Mouse (Mus musculus) kidney, embryonic 16.5 days (tissue): Measurements from ENCODE around the gene Msln. TPM values are rescaled to one million over a fixed set of nuclear protein-coding genes. Genes with fewer than 3 reads are reported as not detected.

ENCODE experiments used
- ATAC-seq: fragments of 200-750 bp; cut with Nextera tagmentation; 2 replicates; pipeline ENCODE4 v1.8.0; 2017; ENCODE audit warnings: moderate TSS enrichment; ENCODE audit not compliant: low FRiP score, low TSS enrichment
- H3K27ac ChIP-seq: fragments of 300-500 bp; sonication (generic); 2 replicates; pipeline ENCODE4 v1.5.1; 2014; ENCODE audit warnings: low read length
- H3K27me3 ChIP-seq: fragments of 300-500 bp; sonication (generic); 2 replicates; pipeline ENCODE4 v1.6.1; 2014; ENCODE audit warnings: low read length, control low read depth, mixed read lengths; ENCODE audit not compliant: insufficient read depth
- H3K36me3 ChIP-seq: fragments of 300-500 bp; sonication (generic); 2 replicates; pipeline ENCODE4 v1.6.1; 2014; ENCODE audit warnings: low read length, control low read depth, mixed read lengths; ENCODE audit not compliant: insufficient read depth
- H3K4me1 ChIP-seq: fragments of 300-500 bp; sonication (generic); 2 replicates; pipeline ENCODE4 v1.6.1; 2014; ENCODE audit warnings: low read length, control low read depth, mixed read lengths; ENCODE audit not compliant: insufficient read depth
- H3K4me2 ChIP-seq: fragments of 300-500 bp; sonication (generic); replicated peaks from 2 replicates; pipeline ENCODE4 v1.6.1; 2014; ENCODE audit warnings: low read depth, low read length
- H3K4me3 ChIP-seq: fragments of 300-500 bp; sonication (generic); 2 replicates; pipeline ENCODE4 v1.5.1; 2014; ENCODE audit warnings: mild to moderate bottlenecking, low read length
- H3K9ac ChIP-seq: fragments of 300-500 bp; sonication (generic); replicated peaks from 2 replicates; pipeline ENCODE4 v1.6.1; 2014; ENCODE audit warnings: low read length
- H3K9me3 ChIP-seq: fragments of 300-500 bp; sonication (generic); 2 replicates; pipeline ENCODE4 v1.6.1; 2016; ENCODE audit warnings: low read length, control low read depth
- WGBS: fragments of 180-500 bp; shearing (Covaris S2); extraction: QIAGEN DNeasy Blood & Tissue Kit; methylation state at CpG from one replicate; pipeline ENCODE4 v1.1.7; 2014; 5-methylcytosine and 5-hydroxymethylcytosine counted together
- polyA plus RNA-seq: library from polyadenylated mRNA; unstranded; fragments of >200 nt; fragmentation: Nextera tagmentation; extraction: Ambion mirVana; gene quantifications from 2 replicates; pipeline ENCODE4 v1.2.1, GENCODE M21; 2015

Gene Msln
- polyA plus RNA-seq, 1 experiment from 2014 or later, result 7.8 TPM

DNA sequence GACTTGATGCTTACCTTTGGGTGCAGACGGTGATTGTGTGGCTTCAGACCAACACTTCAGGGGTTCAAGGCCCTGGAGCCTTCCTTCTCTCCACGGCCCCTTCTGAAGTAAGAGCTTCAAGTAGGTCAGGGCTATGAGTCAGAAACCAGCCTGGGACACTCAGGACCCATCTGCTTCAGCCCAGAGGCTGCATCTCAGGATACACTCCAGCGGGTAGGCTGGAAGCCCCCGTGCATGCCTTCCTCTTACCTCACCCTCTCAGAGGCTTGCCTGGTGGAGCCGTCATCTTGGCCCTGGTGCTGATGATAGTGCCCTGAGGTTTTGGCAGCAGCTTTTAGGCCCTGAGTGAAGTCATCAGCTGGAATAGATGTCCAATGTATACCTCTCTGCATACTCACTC, 18.9 kb downstream of the Msln start:
- H3K4me3 ChIP-seq, result no peak overlapping the region
- H3K4me2 ChIP-seq, result no peak overlapping the region
- H3K9me3 ChIP-seq, result no peaks in the 10 kb centered on the region
- WGBS, result 81% methylated on average over 5 of the region's 5 CpGs
- H3K36me3 ChIP-seq, result peaks cover 8% of the 10 kb centered on the region; the same call in 1 of the 2 replicates
- H3K9ac ChIP-seq, result no peak overlapping the region
- ATAC-seq, result no peak
- H3K27me3 ChIP-seq, result no peaks in the 10 kb centered on the region
- H3K27ac ChIP-seq, result no peak overlapping the region
- no peaks in the 10 kb centered on the region for H3K4me1 ChIP-seq

DNA sequence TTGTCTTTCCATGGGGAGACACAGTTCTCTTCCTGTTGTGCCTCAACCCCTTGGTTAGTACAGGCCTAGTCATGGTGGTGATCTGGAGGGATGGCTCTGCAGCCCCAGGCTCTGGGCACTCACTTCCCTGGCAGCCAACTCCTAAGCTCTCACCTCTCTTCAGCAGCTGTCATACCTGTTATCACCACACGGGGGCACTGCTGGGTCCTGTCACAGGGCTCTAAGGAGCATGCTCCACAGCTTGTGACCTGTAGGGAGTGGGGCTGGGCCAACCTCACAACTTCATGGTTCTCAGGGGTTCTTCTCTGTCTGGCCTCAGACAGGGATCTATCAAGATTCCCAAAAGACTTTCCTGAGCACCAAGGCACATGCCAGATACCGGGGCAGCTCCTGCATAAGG, 22.1 kb downstream of the Msln start:
- no peaks in the 10 kb centered on the region for H3K27me3 ChIP-seq
- no peak overlapping the region for H3K4me3 ChIP-seq
- no peak for ATAC-seq
- no peaks in the 10 kb centered on the region for H3K9me3 ChIP-seq
- WGBS, result 21% methylated on average over 2 of the region's 2 CpGs
- H3K4me1 ChIP-seq, result peaks cover 9% of the 10 kb centered on the region
- no peak overlapping the region for H3K4me2 ChIP-seq
- no peak overlapping the region for H3K9ac ChIP-seq
- H3K36me3 ChIP-seq, result peaks cover 11% of the 10 kb centered on the region; the same call in 1 of the 2 replicates
- no peak overlapping the region for H3K27ac ChIP-seq

DNA sequence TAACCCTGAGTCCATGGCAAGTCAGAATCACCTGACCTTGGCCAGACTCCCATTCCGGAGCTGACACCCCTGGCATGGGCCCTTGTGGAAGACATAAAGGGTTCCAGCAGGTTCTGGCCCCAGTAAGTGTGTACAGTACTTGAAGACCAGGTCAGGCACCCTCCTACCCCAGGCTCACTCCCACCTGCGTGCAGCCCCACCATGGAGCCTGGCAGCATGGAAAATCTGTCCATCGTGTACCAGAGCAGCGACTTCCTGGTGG, 26.2 kb downstream of the Msln start:
- H3K27me3 ChIP-seq, result no peaks in the 10 kb centered on the region
- H3K4me3 ChIP-seq, result peak overlapping the region; percentile 64
- WGBS, result 20% methylated on average over 4 of the region's 4 CpGs
- peak overlapping the region; percentile 80 for H3K9ac ChIP-seq
- peaks cover 17% of the 10 kb centered on the region; the same call in 1 of the 2 replicates for H3K36me3 ChIP-seq
- 0 out of 2 replicates have a peak overlapping the region, but pooled peaks have one; percentile 49 for H3K27ac ChIP-seq
- no peaks in the 10 kb centered on the region for H3K9me3 ChIP-seq
- ATAC-seq, result peak; percentile 5
- peaks cover 19% of the 10 kb centered on the region for H3K4me1 ChIP-seq
- H3K4me2 ChIP-seq, result peak overlapping the region; percentile 94

DNA sequence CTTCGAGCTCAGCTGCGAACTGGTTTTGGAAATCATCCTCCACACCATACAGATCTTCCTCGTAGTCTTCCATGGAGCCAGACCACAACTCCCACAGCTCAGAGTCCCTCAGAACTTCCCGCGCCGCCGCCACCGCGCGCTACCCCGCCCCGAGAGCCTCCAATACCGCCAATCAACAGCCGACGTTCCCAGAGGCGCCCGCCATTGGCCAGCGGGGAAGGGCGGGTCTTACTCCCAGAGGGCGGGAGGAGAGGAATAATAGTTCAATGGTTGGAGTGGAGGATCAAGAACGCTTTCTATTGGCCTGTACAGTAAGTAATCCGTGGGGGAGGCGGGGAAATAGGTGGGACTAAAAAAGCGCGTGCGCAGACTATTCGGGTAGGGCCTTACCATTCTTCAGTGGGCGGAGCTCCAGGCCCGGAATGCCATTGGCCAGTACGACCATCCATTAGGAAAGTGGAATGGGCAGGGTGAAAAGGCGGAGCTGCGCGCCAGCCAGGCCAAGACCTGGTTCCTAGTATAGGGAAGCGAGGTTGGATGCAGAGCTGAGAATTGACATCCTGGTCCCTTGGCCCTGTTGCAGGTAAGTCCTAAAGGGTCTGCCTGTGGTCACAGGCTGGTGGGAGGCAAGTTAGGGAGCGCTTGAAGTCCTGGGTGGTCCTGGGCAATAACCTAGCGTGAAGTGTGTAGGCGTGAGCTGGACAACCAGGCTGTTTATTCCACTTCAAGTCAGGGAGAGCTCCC, 26.7 kb downstream of the Msln start, which contains the start of the genes Chtf18 and Rpusd1:
TSS of gene Chtf18 (minus strand) at position 155 of the 744 bp plus-strand sequence.
TSS of gene Rpusd1 (plus strand) at position 406 of the 744 bp plus-strand sequence.
- Histone ChIP-seq H3K27ac (0 out of 2 replicates have a peak within 1 kb of the TSS, but pooled peaks have one; percentile 49), H3K9ac (peak within 1 kb of the TSS; percentile 83), H3K27me3 (no peaks in the 10 kb centered on the region), H3K4me2 (peak within 1 kb of the TSS; percentile 94), H3K4me3 (peak within 1 kb of the TSS; percentile 64), H3K9me3 (no peaks in the 10 kb centered on the region), H3K36me3 (peaks cover 17% of the 10 kb centered on the region; the same call in 1 of the 2 replicates), H3K4me1 (peaks cover 19% of the 10 kb centered on the region)
- ATAC-seq, result peak; percentile 98
- WGBS, result under 1% methylated on average over 37 of the region's 37 CpGs

DNA sequence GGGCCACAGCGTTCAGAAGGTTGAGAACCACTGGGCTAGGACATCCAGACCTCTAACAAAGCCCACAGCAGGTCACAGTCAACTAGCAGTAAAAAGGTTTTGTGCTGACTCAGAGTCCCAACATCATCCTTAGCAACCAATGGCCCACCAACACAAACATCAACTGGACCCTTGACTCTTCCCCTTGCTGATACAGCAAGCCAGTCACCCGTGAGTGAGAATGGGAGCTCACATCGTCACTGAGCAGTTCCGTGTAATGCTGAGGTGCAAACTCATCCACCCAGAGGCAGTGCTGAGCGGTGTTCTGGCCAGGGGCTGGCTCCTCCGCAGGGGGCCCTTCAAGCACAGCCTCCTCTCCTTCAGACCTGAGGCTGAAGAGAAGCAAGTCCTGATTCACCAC, 28.9 kb downstream of the Msln start:
- Histone ChIP-seq H3K27me3 (no peaks in the 10 kb centered on the region), H3K36me3 (peaks cover 26% of the 10 kb centered on the region), H3K27ac (no peak overlapping the region), H3K9ac (0 out of 2 replicates have a peak overlapping the region, but pooled peaks have one; percentile 14), H3K4me2 (no peak overlapping the region), H3K9me3 (no peaks in the 10 kb centered on the region), H3K4me1 (peaks cover 19% of the 10 kb centered on the region), H3K4me3 (no peak overlapping the region)
- WGBS, result 83% methylated on average over 6 of the region's 6 CpGs
- no peak for ATAC-seq

GRCm38 (mm10) chr17:25723919-25724318, 30.3 kb downstream of the Msln start:
- ATAC-seq, result no peak
- Histone ChIP-seq H3K27ac (no peak overlapping the region), H3K9me3 (no peaks in the 10 kb centered on the region), H3K4me3 (no peak overlapping the region), H3K27me3 (no peaks in the 10 kb centered on the region), H3K4me2 (no peak overlapping the region), H3K36me3 (peaks cover 33% of the 10 kb centered on the region), H3K4me1 (peaks cover 19% of the 10 kb centered on the region), H3K9ac (no peak overlapping the region)
- 80% methylated on average over 7 of the region's 7 CpGs for WGBS

DNA sequence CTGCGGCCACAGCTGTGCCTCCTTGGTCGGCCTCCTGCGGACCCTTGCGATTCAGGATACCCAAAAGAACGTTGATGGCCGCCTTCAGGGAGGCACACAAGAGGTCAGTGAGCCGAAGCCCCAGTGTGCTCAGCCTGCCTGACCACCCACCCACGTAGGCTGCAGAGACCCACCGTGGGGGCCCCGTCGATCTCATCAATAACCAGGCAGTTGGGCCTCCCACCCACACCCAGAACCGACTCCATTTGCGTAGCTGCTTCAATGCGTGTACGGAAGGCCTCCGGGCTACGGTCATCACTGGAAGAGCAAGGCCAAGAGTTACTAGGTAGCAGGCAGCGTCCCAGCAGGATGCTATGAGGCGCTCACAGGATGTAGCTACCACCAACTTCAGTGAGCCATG, 30.7 kb downstream of the Msln start:
- Histone ChIP-seq H3K4me3 (no peak overlapping the region), H3K27me3 (no peaks in the 10 kb centered on the region; the same call in 1 of the 2 replicates), H3K4me2 (no peak overlapping the region), H3K9me3 (no peaks in the 10 kb centered on the region), H3K36me3 (peaks cover 33% of the 10 kb centered on the region), H3K4me1 (peaks cover 17% of the 10 kb centered on the region), H3K27ac (no peak overlapping the region), H3K9ac (no peak overlapping the region)
- WGBS, result 94% methylated on average over 19 of the region's 19 CpGs
- no peak for ATAC-seq

GRCm38 (mm10) chr17:25721476-25721875, 32.7 kb downstream of the Msln start:
- H3K36me3 ChIP-seq, result peaks cover 33% of the 10 kb centered on the region
- 92% methylated on average over 5 of the region's 5 CpGs for WGBS
- no peak for ATAC-seq
- H3K9me3 ChIP-seq, result no peaks in the 10 kb centered on the region
- H3K4me2 ChIP-seq, result no peak overlapping the region
- no peak overlapping the region for H3K4me3 ChIP-seq
- no peak overlapping the region for H3K27ac ChIP-seq
- H3K27me3 ChIP-seq, result peaks cover 12% of the 10 kb centered on the region
- no peak overlapping the region for H3K9ac ChIP-seq
- H3K4me1 ChIP-seq, result peaks cover 17% of the 10 kb centered on the region

- Histone ChIP-seq H3K4me3 (peak overlapping the region; percentile 44), H3K27ac (no peak overlapping the region), H3K27me3 (peaks cover 18% of the 10 kb centered on the region), H3K4me1 (peaks cover 15% of the 10 kb centered on the region), H3K4me2 (peak overlapping the region; percentile 66), H3K9me3 (no peaks in the 10 kb centered on the region), H3K9ac (peak overlapping the region; percentile 61), H3K36me3 (peaks cover 27% of the 10 kb centered on the region)
- peak; percentile 27; the same call in 1 of the 2 replicates for ATAC-seq
- WGBS, result 11% methylated on average over 6 of the region's 6 CpGs
Measured at GRCm38 (mm10) chr17:25717691-25718090, 36.5 kb downstream of the Msln start.
